Mouse (Mus musculus) liver, embryonic 14.5 days (tissue): ENCODE data around the gene Rassf3.

Experiments
- CTCF ChIP-seq: IDR thresholded peaks from 2 replicates; pipeline ENCODE4 v1.5.1; 2016; ENCODE audit warnings: antibody characterized with exemption, low read depth, control low read depth
- EP300 ChIP-seq: IDR thresholded peaks from 2 replicates; pipeline ENCODE4 v1.6.1; 2016; ENCODE audit warnings: antibody characterized with exemption, low read depth

DNA sequence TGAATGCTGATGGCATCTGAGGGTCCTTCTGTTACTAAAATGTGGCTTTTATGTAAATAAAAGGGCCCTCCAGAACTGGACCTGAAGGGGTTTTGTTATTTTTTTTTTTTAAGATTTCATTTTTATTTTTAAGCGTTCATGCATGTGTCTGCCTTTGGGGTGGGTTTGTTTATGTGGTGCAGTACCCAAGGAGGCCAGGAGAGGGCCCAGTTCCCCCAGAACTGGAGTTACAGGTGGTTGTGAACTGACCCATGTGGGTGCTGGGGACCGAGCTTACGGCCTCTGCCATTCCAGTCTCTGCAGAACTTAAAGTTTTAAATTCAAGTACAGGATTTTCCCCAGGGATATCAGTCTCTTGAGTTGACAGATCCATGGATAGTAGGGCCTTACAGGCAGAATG is 96.8 kb downstream of the Rassf3 start:
- TF ChIP-seq CTCF (peak; percentile 44), EP300 (no peak)
